Mouse (Mus musculus) ES-Bruce4 (cell line): ENCODE data around the gene R3hdml. TPM values are rescaled to one million over a fixed set of nuclear protein-coding genes. Genes with fewer than 3 reads are reported as not detected.
"Not testable (repeated sequence)": the region's sequence is repeated elsewhere in the genome, so short reads cannot be mapped to it uniquely, and the experiment has no call there.

ENCODE experiments used
- H3K27ac ChIP-seq: 2 replicates; pipeline ENCODE4 v1.5.1; 2012; ENCODE audit warnings: low read length, inconsistent platforms; ENCODE audit not compliant: insufficient read depth
- H3K27me3 ChIP-seq: 2 replicates; pipeline ENCODE4 v1.6.1; 2012; ENCODE audit warnings: mild to moderate bottlenecking, low read length, inconsistent platforms; ENCODE audit not compliant: control insufficient read depth, poor library complexity, insufficient read depth, severe bottlenecking
- H3K36me3 ChIP-seq: 2 replicates; pipeline ENCODE4 v1.6.1; 2012; ENCODE audit warnings: inconsistent platforms, mild to moderate bottlenecking, low read length, moderate library complexity; ENCODE audit not compliant: control insufficient read depth, poor library complexity, insufficient read depth, severe bottlenecking
- H3K4me1 ChIP-seq: one replicate; pipeline ENCODE4 v1.8.1; 2011; ENCODE audit warnings: low read length; ENCODE audit not compliant: control insufficient read depth, insufficient read depth
- H3K4me3 ChIP-seq: 2 replicates; pipeline ENCODE4 v1.5.1; 2011; ENCODE audit warnings: low read depth, mild to moderate bottlenecking, low read length
- H3K9ac ChIP-seq: 2 replicates; pipeline ENCODE4 v1.6.1; 2012; ENCODE audit warnings: low read depth, mild to moderate bottlenecking, inconsistent platforms; ENCODE audit not compliant: poor library complexity, severe bottlenecking
- H3K9me3 ChIP-seq: replicated peaks from 2 replicates; pipeline ENCODE4 v1.6.1; 2012; ENCODE audit warnings: mild to moderate bottlenecking, low read length, inconsistent platforms; ENCODE audit not compliant: control insufficient read depth, poor library complexity, insufficient read depth, severe bottlenecking
- CTCF ChIP-seq: IDR thresholded peaks from one replicate; pipeline ENCODE4 v1.8.1; 2011; ENCODE audit warnings: low read depth, low read length
- EP300 ChIP-seq: IDR thresholded peaks from 2 replicates; pipeline ENCODE4 v1.6.1; 2011; ENCODE audit warnings: low read depth, low read length; ENCODE audit not compliant: insufficient read depth
- POLR2A ChIP-seq: IDR thresholded peaks from one replicate; pipeline ENCODE4 v1.8.1; 2011; ENCODE audit warnings: low read length; ENCODE audit not compliant: insufficient read depth
- polyA plus RNA-seq: library from polyadenylated mRNA; stranded (reverse); fragments of >200 nt; gene quantifications from 2 replicates; pipeline ENCODE4 v1.2.4, GENCODE M21; 2011; ENCODE audit warnings: low read depth; ENCODE audit not compliant: missing spikeins, insufficient read depth, insufficient read length

R3hdml gene
- polyA plus RNA-seq, 1 experiment, result not detected

- Histone ChIP-seq H3K27me3 (no peaks in the 10 kb centered on the region), H3K9ac (no peak overlapping the region), H3K36me3 (no peaks in the 10 kb centered on the region), H3K9me3 (no peaks in the 10 kb centered on the region), H3K4me3 (no peak overlapping the region), H3K4me1 (no peaks in the 10 kb centered on the region), H3K27ac (no peak overlapping the region)
- TF ChIP-seq CTCF (peak; percentile 17), POLR2A (no peak)
These were observed 39.4 kb upstream of the R3hdml start for GRCm38 (mm10) chr2:163452738-163453137.

- H3K36me3 ChIP-seq, result no peaks in the 10 kb centered on the region
- H3K4me3 ChIP-seq, result peak overlapping the region; percentile 8; the same call in 1 of the 2 replicates
- H3K27ac ChIP-seq, result no peak overlapping the region
- no peaks in the 10 kb centered on the region for H3K9me3 ChIP-seq
- no peak overlapping the region for H3K9ac ChIP-seq
- H3K4me1 ChIP-seq, result no peaks in the 10 kb centered on the region
- TF ChIP-seq EP300, result no peak
- TF ChIP-seq POLR2A, result no peak
- no peaks in the 10 kb centered on the region for H3K27me3 ChIP-seq
These were observed 38.7 kb upstream of the R3hdml start for GRCm38 (mm10) chr2:163453378-163453777.

GRCm38 (mm10) chr2:163458539-163459265, 33.4 kb upstream of the R3hdml start:
- no peak overlapping the region for H3K27ac ChIP-seq
- H3K9me3 ChIP-seq, result no peaks in the 10 kb centered on the region
- H3K9ac ChIP-seq, result 0 out of 2 replicates have a peak overlapping the region, but pooled peaks have one; percentile 9
- TF ChIP-seq EP300 (no peak), POLR2A (no peak), CTCF (no peak)
- H3K4me1 ChIP-seq, result peaks cover 7% of the 10 kb centered on the region
- peak overlapping the region; percentile 13; the same call in 1 of the 2 replicates for H3K4me3 ChIP-seq
- no peaks in the 10 kb centered on the region for H3K27me3 ChIP-seq
- H3K36me3 ChIP-seq, result no peaks in the 10 kb centered on the region

DNA sequence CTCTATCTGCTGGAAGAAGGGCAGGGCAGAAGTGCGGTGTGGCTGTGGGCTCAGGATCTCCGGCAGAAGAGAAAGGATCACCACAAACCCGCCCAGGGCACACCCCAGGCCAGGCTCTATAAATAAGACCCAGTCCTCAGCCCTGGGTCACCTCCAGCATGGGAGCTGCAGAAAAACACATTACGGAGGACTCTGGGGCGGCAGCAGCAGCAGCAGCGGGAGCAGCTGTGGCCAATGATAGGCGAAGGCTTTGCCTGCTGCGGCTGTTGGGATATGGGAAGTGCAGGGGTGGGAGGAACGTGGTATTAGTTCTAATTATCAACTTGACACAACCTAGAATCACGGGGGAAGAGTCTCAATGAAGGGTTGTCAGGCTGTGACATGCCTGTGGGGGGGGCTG, 32.7 kb upstream of the R3hdml start:
- Histone ChIP-seq H3K27me3 (no peaks in the 10 kb centered on the region), H3K4me1 (peaks cover 11% of the 10 kb centered on the region), H3K4me3 (peak overlapping the region; percentile 13; the same call in 1 of the 2 replicates), H3K9ac (0 out of 2 replicates have a peak overlapping the region, but pooled peaks have one; percentile 9), H3K36me3 (no peaks in the 10 kb centered on the region), H3K27ac (no peak overlapping the region), H3K9me3 (no peaks in the 10 kb centered on the region)
- TF ChIP-seq EP300 (no peak), POLR2A (no peak), CTCF (no peak)

DNA sequence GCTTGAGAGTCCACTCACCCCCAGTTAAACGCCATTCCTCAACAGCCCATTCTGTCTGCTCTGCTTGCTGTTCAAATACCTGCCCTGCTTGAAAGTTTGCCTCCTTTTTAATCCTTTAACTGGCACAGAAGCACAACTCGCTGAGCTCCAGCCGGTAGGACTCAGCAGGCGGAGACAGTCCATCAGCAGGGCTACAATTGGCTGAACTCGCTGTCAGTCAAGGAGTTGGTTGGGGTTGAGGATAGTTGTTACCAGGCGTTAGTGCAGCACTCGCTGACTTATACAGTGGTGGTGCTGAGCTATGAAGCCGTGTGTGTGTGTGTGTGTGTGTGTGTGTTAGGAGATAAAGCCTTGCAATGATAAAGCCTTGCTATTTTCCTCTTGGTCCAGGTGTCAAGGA, 31.5 kb upstream of the R3hdml start:
- Histone ChIP-seq H3K36me3 (no peaks in the 10 kb centered on the region), H3K4me1 (peaks cover 12% of the 10 kb centered on the region), H3K27me3 (no peaks in the 10 kb centered on the region), H3K9me3 (no peaks in the 10 kb centered on the region), H3K27ac (no peak overlapping the region), H3K9ac (no peak overlapping the region), H3K4me3 (no peak overlapping the region)
- TF ChIP-seq POLR2A (no peak), CTCF (no peak), EP300 (no peak)

DNA sequence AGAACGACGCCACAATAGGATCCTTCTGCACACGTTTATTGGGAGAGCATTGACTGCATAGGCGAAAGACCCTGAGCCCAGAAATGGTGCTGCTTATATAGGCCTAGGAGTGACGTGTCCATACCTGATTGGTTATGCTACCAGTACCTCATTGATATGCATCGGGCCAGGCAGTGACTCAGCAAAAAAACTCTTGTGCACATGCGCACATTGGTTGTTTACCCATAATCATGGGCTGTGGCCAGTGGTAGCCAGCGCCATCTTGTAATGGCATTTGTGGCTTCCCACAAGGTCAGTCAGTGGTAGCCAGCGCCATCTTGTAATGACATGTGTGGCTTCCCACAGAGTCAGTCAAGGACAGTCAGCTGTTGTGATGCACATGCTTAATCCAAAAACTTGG, 30.8 kb upstream of the R3hdml start:
- not testable (repeated sequence) for H3K4me3 ChIP-seq, H3K9ac ChIP-seq, H3K9me3 ChIP-seq, H3K27me3 ChIP-seq, H3K36me3 ChIP-seq
- Histone ChIP-seq H3K4me1 (peaks cover 12% of the 10 kb centered on the region), H3K27ac (peak overlapping the region; percentile 96)
